Mouse (Mus musculus): ENCODE measurements around the gene Fbxw11.
"Not testable (repeated sequence)": the region's sequence is repeated elsewhere in the genome, so short reads cannot be mapped to it uniquely, and the experiment has no call there.

Fbxw11 gene

DNA sequence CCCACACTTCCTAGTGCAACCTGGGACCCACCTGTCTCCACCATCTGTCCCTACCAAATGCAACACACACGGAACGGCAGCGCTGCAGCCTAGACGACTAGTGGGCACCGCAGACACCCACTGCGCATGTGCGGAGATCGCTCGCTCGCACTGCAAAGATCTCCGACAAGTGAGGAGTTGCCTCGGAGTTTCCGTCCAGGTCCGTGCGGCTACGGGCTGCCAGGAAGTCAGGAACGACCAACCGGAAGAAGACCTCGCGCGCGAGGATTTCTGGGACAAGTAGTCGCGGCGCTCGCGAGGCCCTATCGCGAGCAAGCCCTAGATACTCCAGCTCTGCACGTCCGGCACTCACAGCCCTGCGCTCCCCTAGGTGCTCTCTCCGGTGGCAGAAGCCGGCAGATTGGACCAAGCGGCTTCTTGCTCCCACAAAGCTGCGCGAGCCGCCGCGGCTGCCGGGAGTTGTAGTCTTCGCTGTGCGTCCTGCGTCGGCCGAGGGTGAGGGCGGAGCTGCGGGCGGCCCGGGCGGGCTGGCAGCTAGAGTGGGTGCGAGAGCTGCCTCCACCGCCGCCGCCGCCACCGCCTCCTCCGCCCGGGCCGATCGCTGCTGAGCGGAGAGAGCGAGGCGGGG is at the start of gene Fbxw11:
Gene Fbxw11, plus strand, starts transcription at position 476 of the 628 bp plus-strand sequence.
- in situ Hi-C loops (cut with MboI; ENCODE audit: low pct_unique_long_range_greater_than_20kb in 1 of 2, low sequenced_read_pairs in 2 of 2, unreplicated experiment in 1 of 2), result no loop called here

DNA sequence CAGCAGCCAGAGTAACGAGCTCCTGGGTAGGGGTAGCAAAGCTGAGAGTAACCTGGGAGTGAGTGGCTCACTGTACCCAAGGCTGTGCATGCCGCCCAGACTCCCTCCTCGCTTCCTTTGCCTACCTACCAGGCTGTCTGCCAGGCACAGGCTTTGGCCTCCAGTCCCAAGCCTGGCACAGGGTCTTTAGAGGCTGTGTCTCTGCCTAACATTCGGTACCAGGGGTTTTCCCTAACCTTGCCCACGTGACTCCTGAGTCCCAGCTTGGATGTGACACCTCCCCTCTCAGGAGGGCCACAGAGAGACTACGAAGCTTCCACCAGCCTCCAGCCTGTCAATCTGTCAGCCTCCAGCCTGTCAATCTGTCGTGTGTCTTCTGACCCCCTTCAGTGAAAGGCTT is 49.4 kb upstream of the Fbxw11 start:
- in situ Hi-C loops (cut with MboI; ENCODE audit: low pct_unique_long_range_greater_than_20kb in 1 of 2, low sequenced_read_pairs in 2 of 2, unreplicated experiment in 1 of 2), result no loop called here

DNA sequence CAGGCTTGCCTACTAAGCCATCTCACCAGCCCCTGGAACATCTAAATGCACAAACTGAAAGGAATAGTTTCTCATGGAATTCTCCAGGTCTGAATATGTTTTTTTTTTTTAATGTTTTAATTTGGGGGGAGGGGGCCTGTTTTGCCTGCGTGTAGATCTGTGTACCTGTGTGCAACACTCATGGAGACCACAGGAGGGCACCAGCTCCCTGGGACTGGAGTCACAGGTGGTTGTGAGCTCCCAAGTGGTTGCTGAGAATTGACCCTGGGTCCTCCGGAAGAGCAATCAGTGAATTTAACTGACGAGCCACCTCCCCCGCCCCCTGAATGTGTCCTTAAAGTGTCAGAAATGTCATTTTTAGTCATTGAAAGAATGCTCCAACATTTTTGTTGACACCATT is 48.4 kb upstream of the Fbxw11 start:
- in situ Hi-C loops (cut with MboI; ENCODE audit: low pct_unique_long_range_greater_than_20kb in 1 of 2, low sequenced_read_pairs in 2 of 2, unreplicated experiment in 1 of 2), result no loop called here

DNA sequence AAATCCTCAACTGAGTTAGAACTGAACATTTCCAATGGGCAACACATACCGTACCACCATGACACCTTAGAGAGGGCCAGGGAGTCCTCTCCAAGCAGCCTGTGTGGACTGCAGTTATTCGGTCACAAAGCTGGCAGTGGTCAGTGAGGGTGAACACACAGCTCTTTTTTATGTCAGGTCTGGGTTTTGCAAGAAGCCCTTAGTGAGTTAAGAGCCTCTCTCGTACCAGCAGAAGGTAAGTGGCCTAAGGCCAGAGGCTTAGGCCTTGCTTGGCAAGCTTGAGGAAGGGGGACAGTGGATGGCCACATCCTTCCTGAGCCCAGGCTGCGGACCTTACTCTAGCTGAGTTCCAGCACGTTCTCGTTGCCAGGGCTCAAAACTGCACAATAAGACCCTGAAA is 42.2 kb upstream of the Fbxw11 start:
- in situ Hi-C loops (cut with MboI; ENCODE audit: low pct_unique_long_range_greater_than_20kb in 1 of 2, low sequenced_read_pairs in 2 of 2, unreplicated experiment in 1 of 2), result no loop called here

DNA sequence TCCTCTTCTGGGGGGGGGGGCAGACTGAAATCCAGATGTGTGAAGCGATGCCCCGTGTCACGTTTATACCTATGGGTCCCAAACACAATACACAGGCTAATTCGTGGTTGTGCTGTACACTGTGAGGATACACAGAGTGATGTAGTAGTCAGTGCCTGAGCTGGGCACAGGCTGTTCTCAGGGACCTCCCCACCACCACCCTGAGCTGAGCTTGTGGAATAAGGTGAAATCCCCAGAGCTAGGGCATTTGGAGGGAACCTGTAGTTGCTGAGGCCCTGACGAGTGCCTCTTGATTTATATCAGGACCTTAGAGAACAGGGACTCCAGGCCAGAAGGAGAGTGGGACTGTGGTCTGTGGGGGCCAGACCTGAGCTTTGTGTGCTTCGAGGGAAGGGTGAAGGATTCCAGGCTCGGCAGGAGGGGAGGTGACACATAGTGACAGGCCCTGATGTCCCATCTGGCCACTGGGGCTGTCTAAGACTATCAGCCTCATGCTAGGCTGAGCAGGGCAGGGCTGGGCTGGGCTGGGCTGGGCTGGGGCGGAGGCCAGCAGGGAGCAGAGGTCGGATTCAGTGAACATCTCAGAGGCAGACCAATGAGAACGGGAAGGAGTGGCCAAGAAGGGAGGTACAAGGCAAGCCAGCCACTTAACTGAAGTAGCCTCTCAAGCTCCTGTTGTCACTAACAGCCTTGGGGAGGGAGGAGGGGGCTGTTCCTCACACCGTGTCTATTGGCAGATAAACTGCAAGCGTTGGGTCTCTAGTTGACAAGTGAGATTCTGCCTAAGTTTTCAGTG is 40.8 kb upstream of the Fbxw11 start:
- in situ Hi-C loops (cut with MboI; ENCODE audit: low pct_unique_long_range_greater_than_20kb in 1 of 2, low sequenced_read_pairs in 2 of 2, unreplicated experiment in 1 of 2), result no loop called here

- in situ Hi-C loops (cut with MboI; ENCODE audit: low pct_unique_long_range_greater_than_20kb in 1 of 2, low sequenced_read_pairs in 2 of 2, unreplicated experiment in 1 of 2), result no loop called here
Observed at GRCm38 (mm10) chr11:32604663-32605062, 37.9 kb upstream of the Fbxw11 start.

GRCm38 (mm10) chr11:32605131-32605860 is 37.2 kb upstream of the Fbxw11 start:
- in situ Hi-C loops (cut with MboI; ENCODE audit: low pct_unique_long_range_greater_than_20kb in 1 of 2, low sequenced_read_pairs in 2 of 2, unreplicated experiment in 1 of 2), result no loop called here

- in situ Hi-C loops (cut with MboI; ENCODE audit: low pct_unique_long_range_greater_than_20kb in 1 of 2, low sequenced_read_pairs in 2 of 2, unreplicated experiment in 1 of 2), result no loop called here
Observed at GRCm38 (mm10) chr11:32605907-32606306, 36.6 kb upstream of the Fbxw11 start.

- in situ Hi-C loops (cut with MboI; ENCODE audit: low pct_unique_long_range_greater_than_20kb in 1 of 2, low sequenced_read_pairs in 2 of 2, unreplicated experiment in 1 of 2), result no loop called here
Observed at GRCm38 (mm10) chr11:32607319-32607718, 35.2 kb upstream of the Fbxw11 start.

GRCm38 (mm10) chr11:32610616-32611015 is 31.9 kb upstream of the Fbxw11 start:
- in situ Hi-C loops (cut with MboI; ENCODE audit: low pct_unique_long_range_greater_than_20kb in 1 of 2, low sequenced_read_pairs in 2 of 2, unreplicated experiment in 1 of 2), result no loop called here

DNA sequence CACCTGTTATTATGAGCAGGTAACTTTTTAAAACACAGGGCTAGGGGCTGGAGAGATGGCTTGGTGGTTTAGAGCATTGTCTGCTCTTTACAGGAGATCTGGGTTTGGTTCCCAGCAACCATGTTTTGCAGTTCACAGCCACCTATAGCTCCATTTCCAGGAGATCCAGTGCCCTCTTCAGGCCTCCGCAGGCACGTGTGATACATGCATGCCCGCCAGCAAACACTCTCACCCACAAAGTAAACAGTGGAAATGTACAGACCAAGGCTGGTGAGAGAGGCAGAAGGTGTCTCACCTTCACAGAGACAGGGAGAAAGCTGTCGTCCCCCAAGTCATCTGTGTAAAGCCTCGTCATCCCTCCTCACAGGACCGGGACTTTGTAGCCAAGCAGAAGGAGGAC is 30.2 kb upstream of the Fbxw11 start:
- in situ Hi-C loops (cut with MboI; ENCODE audit: low pct_unique_long_range_greater_than_20kb in 1 of 2, low sequenced_read_pairs in 2 of 2, unreplicated experiment in 1 of 2), result no loop called here

GRCm38 (mm10) chr11:32614463-32614862 is 28.1 kb upstream of the Fbxw11 start:
- in situ Hi-C loops (cut with MboI; ENCODE audit: low pct_unique_long_range_greater_than_20kb in 1 of 2, low sequenced_read_pairs in 2 of 2, unreplicated experiment in 1 of 2), result no loop called here

- in situ Hi-C loops (cut with MboI; ENCODE audit: low pct_unique_long_range_greater_than_20kb in 1 of 2, low sequenced_read_pairs in 2 of 2, unreplicated experiment in 1 of 2), result no loop called here
Observed at GRCm38 (mm10) chr11:32615561-32615960, 27.0 kb upstream of the Fbxw11 start.

GRCm38 (mm10) chr11:32616091-32616490 is 26.4 kb upstream of the Fbxw11 start:
- in situ Hi-C loops (cut with MboI; ENCODE audit: low pct_unique_long_range_greater_than_20kb in 1 of 2, low sequenced_read_pairs in 2 of 2, unreplicated experiment in 1 of 2), result no loop called here

GRCm38 (mm10) chr11:32618036-32618435 is 24.5 kb upstream of the Fbxw11 start:
- in situ Hi-C loops (cut with MboI; ENCODE audit: low pct_unique_long_range_greater_than_20kb in 1 of 2, low sequenced_read_pairs in 2 of 2, unreplicated experiment in 1 of 2), result no loop called here

GRCm38 (mm10) chr11:32618641-32619040 is 23.9 kb upstream of the Fbxw11 start:
- in situ Hi-C loops (cut with MboI; ENCODE audit: low pct_unique_long_range_greater_than_20kb in 1 of 2, low sequenced_read_pairs in 2 of 2, unreplicated experiment in 1 of 2), result not testable (repeated sequence)

DNA sequence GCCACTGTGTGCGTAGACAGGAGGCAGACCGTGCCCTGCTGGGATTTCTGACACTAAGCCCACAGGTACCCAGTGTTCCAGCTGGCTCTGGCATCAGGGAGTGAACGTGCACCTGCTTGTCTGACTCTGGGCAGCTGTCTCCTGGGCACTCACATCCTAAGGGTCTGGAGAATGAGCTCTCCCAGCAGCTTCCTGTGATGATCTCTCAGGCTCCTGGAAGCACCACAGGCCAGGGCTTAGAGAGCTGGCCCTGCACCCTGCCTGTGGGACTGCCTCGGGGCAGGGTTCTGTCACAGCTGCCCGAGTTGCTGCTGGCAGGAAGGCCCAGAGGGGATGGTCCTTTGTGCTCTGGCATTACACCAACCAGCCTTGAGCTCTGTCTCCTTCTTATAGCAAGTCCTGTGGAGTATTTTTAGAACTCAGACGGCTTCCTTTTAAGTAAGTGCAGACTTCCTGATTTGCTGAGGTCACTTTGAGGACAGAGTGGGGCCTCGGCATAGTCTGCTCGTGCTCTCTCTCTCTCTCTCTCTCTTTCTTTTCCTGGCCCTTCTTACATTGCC is 23.2 kb upstream of the Fbxw11 start:
- in situ Hi-C loops (cut with MboI; ENCODE audit: low pct_unique_long_range_greater_than_20kb in 1 of 2, low sequenced_read_pairs in 2 of 2, unreplicated experiment in 1 of 2), result no loop called here

DNA sequence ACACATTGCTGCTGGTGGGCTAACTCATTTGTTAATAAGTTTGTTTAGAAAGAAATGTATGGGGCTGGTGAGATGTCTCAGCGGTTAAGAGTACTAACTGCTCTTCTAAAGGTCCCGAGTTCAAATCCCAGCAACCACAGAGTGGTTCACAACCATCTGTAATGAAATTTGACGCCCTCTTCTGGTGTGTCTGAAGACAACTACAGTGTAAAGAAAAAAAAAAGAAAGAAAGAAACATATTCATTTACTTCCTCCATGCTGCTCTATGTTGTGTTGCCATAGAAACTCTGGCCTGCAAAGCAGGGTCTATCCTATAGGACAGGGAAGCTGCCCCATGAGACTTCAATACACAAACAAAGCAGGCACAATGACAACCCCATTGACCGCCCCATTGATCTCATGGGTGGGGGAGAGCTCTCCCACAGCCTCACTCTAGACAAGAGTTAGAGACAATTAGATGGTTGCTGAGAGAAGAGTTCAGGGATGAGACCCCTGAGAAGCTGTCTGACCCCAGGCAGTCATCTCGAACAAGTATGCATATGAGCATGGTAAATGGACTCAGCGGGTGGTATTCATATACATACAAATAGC is 22.6 kb upstream of the Fbxw11 start:
- in situ Hi-C loops (cut with MboI; ENCODE audit: low pct_unique_long_range_greater_than_20kb in 1 of 2, low sequenced_read_pairs in 2 of 2, unreplicated experiment in 1 of 2), result no loop called here

All from mouse embryonic stem cell (cell line).